Mouse (Mus musculus) spleen, embryonic (tissue): ENCODE results near the gene Prelp.

Experiments
- CTCF ChIA-PET: fragments of 350-600 bp; sonication (Branson Sonifier 250); formaldehyde crosslinking; loops from one replicate; lab custom pipeline; 2022; lab: Charles Lee

Gene Prelp

GRCm38 (mm10) chr1:133934354-133934963, 13.2 kb upstream of the Prelp start:
- CTCF ChIA-PET = no interaction called here

- CTCF ChIA-PET = no interaction called here
Observed at GRCm38 (mm10) chr1:133933301-133934195, 12.3 kb upstream of the Prelp start.

- CTCF ChIA-PET = no interaction called here
Observed at GRCm38 (mm10) chr1:133929980-133930379, 8.8 kb upstream of the Prelp start.

GRCm38 (mm10) chr1:133925223-133925622, 4.0 kb upstream of the Prelp start:
- CTCF ChIA-PET = no interaction called here

GRCm38 (mm10) chr1:133924141-133924875, 3.1 kb upstream of the Prelp start:
- CTCF ChIA-PET = interaction anchor here (0.7 kb wide), 1 partner anchor 666 kb away, joined by 3 read pairs; no protein-coding TSS in a partner anchor

- CTCF ChIA-PET = no interaction called here
Observed at GRCm38 (mm10) chr1:133923071-133923470, 1.9 kb upstream of the Prelp start.

- CTCF ChIA-PET = no interaction called here
Observed at GRCm38 (mm10) chr1:133920876-133921275, 338 bp downstream of the Prelp start.

- CTCF ChIA-PET = no interaction called here
Observed at GRCm38 (mm10) chr1:133920401-133920800, 813 bp downstream of the Prelp start.

GRCm38 (mm10) chr1:133918088-133918470, 3.1 kb downstream of the Prelp start:
- CTCF ChIA-PET = no interaction called here

GRCm38 (mm10) chr1:133917456-133918087, 3.6 kb downstream of the Prelp start:
- CTCF ChIA-PET = no interaction called here

GRCm38 (mm10) chr1:133915723-133916355, 5.4 kb downstream of the Prelp start:
- CTCF ChIA-PET = no interaction called here

- CTCF ChIA-PET = no interaction called here
Observed at GRCm38 (mm10) chr1:133915115-133915514, 6.1 kb downstream of the Prelp start.

GRCm38 (mm10) chr1:133913018-133913417, 8.2 kb downstream of the Prelp start:
- CTCF ChIA-PET = no interaction called here

GRCm38 (mm10) chr1:133911456-133911855, 9.8 kb downstream of the Prelp start:
- CTCF ChIA-PET = no interaction called here

GRCm38 (mm10) chr1:133911008-133911407, 10.2 kb downstream of the Prelp start:
- CTCF ChIA-PET = no interaction called here

- CTCF ChIA-PET = no interaction called here
Observed at GRCm38 (mm10) chr1:133910108-133910507, 11.1 kb downstream of the Prelp start.

- CTCF ChIA-PET = interaction anchor here (0.6 kb wide), 1 partner anchor 65 kb away, joined by 3 read pairs; no protein-coding TSS in a partner anchor
Observed at GRCm38 (mm10) chr1:133908659-133909575, 12.3 kb downstream of the Prelp start.

- CTCF ChIA-PET = no interaction called here
Observed at GRCm38 (mm10) chr1:133907949-133908658, 13.1 kb downstream of the Prelp start, which contains the start of gene Optc. TSS of gene Optc (minus strand) at chr1:133907999.

- CTCF ChIA-PET = interaction anchor here (0.6 kb wide), 1 partner anchor 10 kb away, joined by 3 read pairs; no protein-coding TSS in a partner anchor
Observed at GRCm38 (mm10) chr1:133906420-133906819, 14.8 kb downstream of the Prelp start.
